Mouse (Mus musculus) adipocyte (in vitro differentiated cells): ENCODE measurements around the gene St6gal1.

Experiments
- DNase-seq: peaks from one replicate; pipeline ENCODE4 v3.0.0-alpha.2; 2016; ENCODE audit warnings: low spot score

The St6gal1 gene

GRCm38 (mm10) chr16:23223871-23224469 lies 570 bp upstream of the St6gal1 start:
- no peak for DNase-seq

DNA sequence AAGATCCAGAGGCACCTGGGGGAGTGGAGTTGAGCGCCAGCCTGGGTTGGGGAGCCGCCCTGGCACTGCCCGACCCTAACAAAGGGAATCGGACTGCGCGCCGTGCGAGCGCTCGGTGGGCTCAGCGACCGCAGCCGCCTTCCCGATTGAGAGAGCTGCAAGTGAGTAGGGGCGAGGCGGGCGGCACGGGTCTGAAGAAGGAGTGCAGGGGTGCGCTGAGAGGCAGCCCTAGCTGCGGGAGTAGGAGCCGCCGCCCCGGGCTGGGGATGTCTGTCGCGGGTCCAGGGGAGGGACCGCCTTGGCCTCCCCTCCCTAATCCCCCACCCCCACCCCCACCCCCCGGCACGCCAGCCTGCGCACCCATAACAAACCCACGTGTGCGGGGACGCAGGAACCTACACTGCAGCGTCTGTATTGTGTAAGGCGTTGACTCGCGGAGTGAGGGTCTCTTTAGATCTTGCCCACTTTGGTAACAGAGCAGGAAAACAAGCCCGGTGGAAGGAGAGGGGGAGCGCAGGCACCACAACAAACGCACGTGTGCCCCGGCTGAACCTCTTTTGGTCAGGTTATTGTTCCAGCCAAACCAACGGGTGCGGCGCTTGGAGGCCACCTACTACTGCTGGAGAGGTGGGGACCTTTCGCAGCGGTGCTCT lies 655 bp downstream of the St6gal1 start:
- peak; percentile 22 for DNase-seq

GRCm38 (mm10) chr16:23225821-23226600 lies 1.5 kb downstream of the St6gal1 start:
- DNase-seq = peak; percentile 62

DNA sequence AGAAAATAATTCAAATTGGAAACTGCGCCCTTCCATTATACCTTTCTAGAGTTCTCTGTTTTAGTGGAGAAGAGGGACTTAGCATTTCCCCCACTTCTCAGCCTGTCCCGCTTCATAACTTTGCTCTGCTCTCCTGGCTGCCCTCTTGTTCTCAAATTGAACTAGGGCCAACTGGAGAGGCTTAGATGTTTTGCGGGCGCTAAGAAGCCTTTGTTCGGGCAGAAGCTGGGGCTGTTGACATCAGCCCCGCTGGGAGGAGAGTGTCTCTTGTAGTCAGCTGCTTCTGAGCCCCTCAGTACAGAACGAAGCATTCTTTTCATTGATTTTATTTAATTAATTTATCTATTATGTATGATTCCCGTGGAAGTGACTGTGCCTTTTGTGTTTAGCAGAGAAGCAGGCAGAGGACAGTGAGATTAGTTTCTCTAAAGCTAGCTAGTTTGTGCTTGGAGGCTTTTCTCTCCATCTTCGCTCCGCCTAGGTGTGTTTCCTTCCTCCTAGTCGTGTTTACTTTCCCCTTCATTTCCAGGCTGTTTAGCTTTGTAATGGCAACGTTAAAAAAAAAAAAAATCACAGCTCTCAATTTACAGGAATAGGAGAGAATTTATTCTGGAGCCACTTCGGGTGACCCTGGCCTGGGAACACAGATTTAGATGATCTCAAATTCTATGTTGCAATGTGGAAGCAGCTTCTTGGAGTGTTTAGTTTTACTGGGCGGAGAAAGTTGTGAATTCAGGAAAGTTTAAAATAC lies 2.2 kb downstream of the St6gal1 start:
- DNase-seq = peak; percentile 52

DNA sequence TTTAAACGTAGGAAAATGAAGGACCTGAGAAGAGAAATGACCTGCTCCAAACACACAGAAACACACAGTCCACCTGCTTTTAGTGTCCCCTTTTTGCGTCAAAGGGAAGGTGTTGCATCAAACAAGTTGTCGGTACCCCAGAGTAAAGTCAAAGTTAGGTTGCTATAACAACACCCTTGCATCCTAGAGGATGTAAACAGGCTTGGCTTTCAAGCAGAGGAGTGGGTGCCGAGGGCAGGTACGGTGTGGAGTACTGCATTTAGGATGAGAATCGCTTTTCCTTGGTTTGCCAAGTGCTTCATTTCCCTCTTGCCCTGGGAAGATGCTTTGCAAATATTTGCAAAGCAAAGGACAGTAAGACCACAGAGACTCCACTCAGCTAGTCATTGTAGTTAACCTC lies 3.3 kb downstream of the St6gal1 start:
- DNase-seq = no peak

GRCm38 (mm10) chr16:23228486-23228885 lies 3.9 kb downstream of the St6gal1 start:
- DNase-seq = no peak

GRCm38 (mm10) chr16:23229945-23230344 lies 5.4 kb downstream of the St6gal1 start:
- no peak for DNase-seq

GRCm38 (mm10) chr16:23231168-23231567 lies 6.6 kb downstream of the St6gal1 start:
- peak; percentile 69 for DNase-seq

- no peak for DNase-seq
These were observed 8.2 kb downstream of the St6gal1 start for GRCm38 (mm10) chr16:23232691-23233090.

- DNase-seq = no peak
These were observed 9.0 kb downstream of the St6gal1 start for GRCm38 (mm10) chr16:23233496-23233895.

GRCm38 (mm10) chr16:23234557-23234956 lies 10.0 kb downstream of the St6gal1 start:
- no peak for DNase-seq

- no peak for DNase-seq
These were observed 10.7 kb downstream of the St6gal1 start for GRCm38 (mm10) chr16:23235173-23235694.

- DNase-seq = peak; percentile 33
These were observed 15.0 kb downstream of the St6gal1 start for GRCm38 (mm10) chr16:23239583-23239982.

- peak; percentile 85 for DNase-seq
These were observed 15.8 kb downstream of the St6gal1 start for GRCm38 (mm10) chr16:23240049-23240949.

DNA sequence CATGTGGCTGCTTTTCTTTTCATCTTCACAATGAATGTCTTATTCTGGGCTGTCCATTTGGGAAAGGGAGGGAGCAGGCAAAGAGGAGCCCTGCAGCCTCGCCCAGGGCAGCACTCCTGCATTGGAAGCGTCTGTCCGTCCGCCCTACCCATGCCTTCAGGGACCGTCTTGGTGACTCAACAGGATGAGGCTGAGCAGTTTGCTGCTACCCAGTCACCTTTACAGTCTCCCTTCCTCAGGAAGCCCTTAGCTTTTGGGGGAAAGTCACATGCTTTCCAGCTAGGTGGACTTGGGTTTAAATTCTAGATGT lies 16.4 kb downstream of the St6gal1 start:
- DNase-seq = no peak

GRCm38 (mm10) chr16:23243726-23244425 lies 19.3 kb downstream of the St6gal1 start:
- DNase-seq = no peak

DNA sequence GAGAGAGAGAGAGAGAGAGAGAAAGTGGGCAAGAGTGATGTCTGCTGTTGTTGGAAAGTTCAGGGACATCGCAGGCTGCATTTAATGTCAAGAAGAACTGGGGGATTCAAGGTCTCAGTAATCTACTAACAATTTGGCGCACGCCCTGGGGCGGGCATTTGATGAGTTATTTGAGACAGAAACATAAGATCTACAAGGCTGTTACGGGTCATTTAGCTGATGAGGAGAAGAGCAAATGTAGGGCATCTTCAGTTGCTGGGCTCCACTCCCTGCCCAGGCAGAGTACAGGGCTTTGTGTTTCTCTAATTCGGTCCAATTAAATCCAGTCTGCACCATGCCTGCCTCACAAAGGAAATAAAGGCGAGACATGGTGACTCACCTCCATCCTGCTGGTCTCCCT lies 19.9 kb downstream of the St6gal1 start:
- no peak for DNase-seq

DNA sequence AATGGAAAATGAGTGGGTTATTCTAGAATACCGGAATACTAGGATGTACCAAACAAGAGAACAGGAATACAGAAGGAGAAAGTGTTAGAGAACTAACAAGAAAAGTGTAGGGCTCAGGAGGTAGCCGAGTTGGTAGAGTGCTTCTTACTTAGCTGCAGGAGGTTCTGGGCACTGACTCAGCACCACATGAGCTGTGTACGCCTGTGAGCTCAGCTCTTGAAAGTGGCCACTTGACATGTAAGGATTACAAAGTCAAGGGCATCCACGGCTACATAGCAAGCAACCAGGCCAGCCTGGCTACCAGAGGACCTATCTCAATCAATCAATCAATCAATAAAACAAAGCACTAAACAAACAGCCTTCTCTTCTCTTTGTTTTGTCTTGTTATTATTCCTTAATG lies 24.7 kb downstream of the St6gal1 start:
- no peak for DNase-seq

DNA sequence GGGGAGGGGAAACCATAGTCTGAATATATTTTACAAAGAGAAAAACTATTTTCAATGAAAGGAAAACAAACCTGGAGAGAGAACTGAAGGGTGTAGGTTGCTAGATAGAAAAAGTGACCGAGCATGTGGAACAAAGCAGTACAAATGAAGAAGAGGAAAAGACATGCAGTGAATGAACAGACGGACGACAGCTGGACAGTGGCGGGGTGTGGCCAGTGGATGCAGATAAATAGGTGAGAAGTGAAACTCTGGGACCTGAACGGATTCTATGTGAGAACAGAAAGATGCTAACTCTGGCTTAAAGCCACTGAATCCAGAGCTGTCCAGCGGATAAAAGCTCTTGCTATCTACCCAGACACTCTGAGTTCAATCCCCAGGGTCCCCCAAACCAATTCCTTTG lies 25.2 kb downstream of the St6gal1 start:
- no peak for DNase-seq

GRCm38 (mm10) chr16:23250556-23251444 lies 26.3 kb downstream of the St6gal1 start:
- DNase-seq = no peak
